Mouse (Mus musculus) urinary bladder, adult 2 months (tissue): ENCODE measurements around the gene Unc119. TPM values are rescaled to one million over a fixed set of nuclear protein-coding genes. Genes with fewer than 3 reads are reported as not detected.

Experiments
- DNase-seq: peaks from one replicate; pipeline ENCODE4 v3.0.0; 2022; ENCODE audit warnings: low spot score
- polyA plus RNA-seq: library from polyadenylated mRNA; depleted of rRNA; stranded (reverse); fragments of >200 nt; gene quantifications from 2 replicates; pipeline ENCODE4 v1.2.3, GENCODE M21; 2012; rRNA removed

Gene Unc119
- polyA plus RNA-seq, 1 experiment: 94.3 TPM

- no peak for DNase-seq
These were observed 28.4 kb downstream of the Unc119 start for GRCm38 (mm10) chr11:78371711-78372110.

DNA sequence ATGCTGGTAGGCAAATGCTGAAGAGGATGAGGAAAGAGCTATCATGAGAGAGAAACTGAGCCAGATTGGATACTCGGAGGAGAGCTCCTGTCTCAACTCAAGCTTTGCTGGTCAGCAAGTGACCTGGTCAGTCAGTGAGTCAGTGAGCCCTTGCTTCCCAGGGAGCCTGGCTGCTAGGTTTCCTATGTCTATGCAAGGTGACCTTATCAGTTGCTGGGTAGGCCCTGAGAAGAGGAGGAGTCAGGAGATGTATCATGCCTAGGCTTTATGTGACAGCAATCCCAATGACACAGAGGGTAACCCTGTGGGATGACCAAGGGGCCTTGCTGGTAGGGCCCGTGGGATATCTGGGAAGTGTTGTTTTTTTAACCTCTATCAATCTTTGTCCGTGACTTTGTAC lies 28.9 kb downstream of the Unc119 start:
- no peak for DNase-seq

GRCm38 (mm10) chr11:78372610-78373009 lies 29.3 kb downstream of the Unc119 start:
- no peak for DNase-seq

DNA sequence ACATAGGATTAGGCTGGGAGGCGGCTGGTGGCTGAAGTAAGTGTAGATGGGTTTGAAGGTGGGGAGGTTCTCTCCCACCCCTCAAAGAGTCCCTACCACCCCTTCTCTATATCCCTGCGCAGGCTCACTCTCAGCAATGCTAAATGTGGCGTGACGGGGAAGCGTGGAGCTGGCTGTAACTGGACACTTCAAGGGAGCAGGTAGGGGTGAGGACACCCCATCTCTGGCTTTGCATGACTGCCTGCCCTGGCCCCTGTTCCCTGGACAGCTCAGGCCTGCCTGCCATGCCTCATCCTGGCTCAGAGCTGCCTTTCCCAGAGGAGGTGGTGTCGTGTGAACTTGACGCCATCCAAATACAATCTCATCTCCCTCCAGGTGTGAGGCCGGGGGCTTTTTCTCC lies 30.9 kb downstream of the Unc119 start:
- no peak for DNase-seq

DNA sequence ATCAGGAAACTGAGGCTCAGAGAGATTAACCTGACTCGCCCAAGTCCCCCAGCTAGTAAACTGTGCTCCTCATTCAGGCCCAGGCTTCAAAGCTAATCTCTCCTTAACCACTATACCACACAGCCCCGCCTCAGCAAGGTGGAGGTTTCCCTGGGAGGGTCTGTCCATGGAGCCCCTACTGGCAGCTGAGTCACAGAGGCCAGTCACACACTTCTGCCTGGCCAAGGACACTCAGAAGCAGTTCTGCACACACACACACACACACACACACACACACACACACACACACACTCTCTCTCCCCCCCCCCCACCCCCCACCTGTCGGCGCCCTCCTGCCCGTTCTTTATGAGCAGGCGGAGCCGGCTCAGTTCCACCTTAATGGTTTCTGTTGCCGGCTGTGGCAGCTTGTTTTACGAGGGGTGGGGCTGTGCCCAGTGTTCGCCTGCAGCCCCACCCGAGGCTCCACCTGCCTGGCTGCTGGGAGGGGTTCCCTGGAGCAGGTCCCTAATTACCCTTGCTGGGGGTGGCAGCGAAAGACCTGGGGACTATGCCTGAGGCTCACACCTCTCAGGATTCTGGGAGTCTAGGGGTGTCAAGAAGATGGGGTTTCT lies 34.4 kb downstream of the Unc119 start:
- no peak for DNase-seq

GRCm38 (mm10) chr11:78380351-78380750 lies 37.1 kb downstream of the Unc119 start:
- no peak for DNase-seq

DNA sequence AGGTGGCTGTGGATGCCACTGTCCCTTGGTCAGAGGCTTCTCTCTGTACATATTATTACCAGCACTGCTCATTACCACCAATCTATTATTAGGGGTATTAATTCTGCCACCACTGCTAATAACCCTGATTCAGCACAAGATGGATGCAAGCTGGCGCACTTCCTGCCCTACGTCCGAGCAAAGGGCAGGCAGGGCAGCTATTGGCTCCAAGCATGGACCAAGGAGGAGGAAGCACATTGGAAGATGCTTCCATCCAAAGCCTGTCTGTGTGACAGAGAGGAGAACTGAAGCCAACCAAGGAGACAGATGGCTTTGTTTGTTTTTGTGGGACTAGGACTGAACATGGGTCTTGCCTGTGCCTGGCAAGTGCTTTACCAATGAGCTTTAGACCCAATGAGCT lies 37.7 kb downstream of the Unc119 start:
- DNase-seq: no peak

- DNase-seq: no peak
These were observed 39.0 kb downstream of the Unc119 start for GRCm38 (mm10) chr11:78382286-78382685.

DNA sequence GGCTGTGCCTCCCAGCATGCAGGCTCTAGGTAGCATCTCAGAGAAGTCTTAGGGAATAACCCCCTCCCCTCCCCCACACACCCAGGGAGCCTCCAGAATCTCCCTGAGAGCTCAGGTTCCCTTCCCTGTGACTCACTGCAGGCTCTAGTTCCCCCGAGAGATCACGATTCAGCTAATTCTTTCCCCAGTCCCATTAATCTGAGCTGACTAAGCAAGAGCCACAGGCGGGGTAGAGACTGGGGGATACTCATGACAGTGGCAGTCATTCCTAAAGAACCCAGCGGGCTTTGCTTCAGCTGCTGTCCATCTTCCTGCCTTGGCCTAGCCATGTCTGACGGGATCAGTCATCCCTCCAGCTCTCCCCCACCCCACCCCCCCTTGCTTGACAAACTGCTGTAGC lies 39.4 kb downstream of the Unc119 start:
- DNase-seq: no peak

DNA sequence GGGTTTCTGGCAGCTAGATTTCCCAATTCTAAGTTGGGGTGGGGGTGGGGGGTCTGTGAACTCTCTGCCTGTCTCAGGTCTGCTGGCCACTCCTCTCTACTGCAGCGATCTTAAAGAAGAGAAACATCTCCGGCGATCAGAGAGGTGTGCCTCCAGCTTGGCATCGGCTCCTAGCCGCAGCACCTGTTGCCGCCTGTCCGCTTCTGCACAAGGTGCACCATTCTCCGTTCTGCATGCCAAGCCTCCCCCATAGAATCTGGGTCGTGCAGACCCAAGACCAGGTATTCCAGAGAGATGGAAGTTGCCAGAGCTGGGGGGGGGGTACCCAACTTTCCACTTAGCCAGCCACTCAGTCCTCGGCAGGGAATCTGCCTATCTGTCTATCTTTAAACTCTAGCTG lies 42.5 kb downstream of the Unc119 start:
- DNase-seq: no peak

- peak; percentile 38 for DNase-seq
These were observed 43.3 kb downstream of the Unc119 start, which contains the start of gene Foxn1 for GRCm38 (mm10) chr11:78386508-78387043. TSS of gene Foxn1 (minus strand) at chr11:78386558.

DNA sequence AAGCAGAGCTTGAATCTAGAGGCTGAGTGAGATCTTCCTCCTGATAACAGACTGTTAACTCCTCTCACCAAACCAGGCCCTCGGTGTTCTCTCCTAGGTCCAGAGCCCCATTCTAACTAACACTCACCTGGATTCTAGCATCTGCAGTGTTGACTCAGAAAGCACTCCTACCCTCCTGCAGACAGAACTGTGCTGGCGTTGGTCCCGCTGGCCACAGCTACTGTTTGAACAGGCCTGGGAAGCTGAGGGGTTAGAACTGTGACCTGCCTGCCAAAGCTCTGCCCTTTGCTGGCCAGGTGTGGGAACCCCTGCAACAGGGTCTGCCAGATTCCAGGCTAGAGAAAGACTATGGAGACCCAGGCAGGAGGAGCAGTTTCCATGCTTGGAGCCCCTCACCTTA lies 49.4 kb downstream of the Unc119 start:
- no peak for DNase-seq

- no peak for DNase-seq
These were observed 53.7 kb downstream of the Unc119 start for GRCm38 (mm10) chr11:78396950-78397349.

- peak; percentile 58 for DNase-seq
These were observed 54.1 kb downstream of the Unc119 start for GRCm38 (mm10) chr11:78397397-78397796.

DNA sequence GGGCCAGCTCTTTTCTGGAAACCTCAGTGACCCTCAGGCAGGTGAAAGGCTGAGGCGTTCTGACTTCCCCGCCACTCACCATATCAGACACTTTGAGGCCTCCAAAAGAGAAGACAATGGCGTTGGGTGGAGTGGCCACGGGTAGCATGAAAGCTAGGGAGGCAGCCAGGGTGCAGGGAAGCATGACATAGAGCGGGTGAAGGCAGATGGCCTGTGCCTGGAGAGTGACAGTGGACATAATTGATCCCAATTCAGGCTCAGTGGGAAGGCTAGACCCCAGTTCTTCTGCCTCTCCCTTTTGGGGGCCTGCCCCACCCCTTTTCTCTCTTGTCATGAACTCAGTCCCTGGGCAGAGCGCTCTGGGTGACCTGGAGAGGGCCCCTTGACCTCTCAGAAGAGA lies 54.9 kb downstream of the Unc119 start:
- DNase-seq: no peak

Other genes with a start within 250 kb of the Unc119 start
- gene Fam222b, start 248.8 kb upstream of the Unc119 start, polyA plus RNA-seq: 6.1 and 10.1 TPM in 2 replicates
- gene Traf4, start 177.9 kb upstream of the Unc119 start, polyA plus RNA-seq: 20.4 and 26.1 TPM in 2 replicates
- gene Nek8, start 166.8 kb upstream of the Unc119 start, polyA plus RNA-seq: 14.4 and 19.7 TPM in 2 replicates
- 24.1 and 33.5 TPM in 2 replicates for gene Tlcd1, start 166.8 kb upstream of the Unc119 start, polyA plus RNA-seq
- gene Rpl23a, start 159.9 kb upstream of the Unc119 start, polyA plus RNA-seq: 2,424 and 3,048 TPM in 2 replicates
- gene Rab34, start 155.1 kb upstream of the Unc119 start, polyA plus RNA-seq: 66.7 and 79.2 TPM in 2 replicates
- gene Proca1, start 150.1 kb upstream of the Unc119 start, polyA plus RNA-seq: 3.0 and 3.4 TPM in 2 replicates
- gene Sdf2, start 97.7 kb upstream of the Unc119 start, polyA plus RNA-seq: 111 and 138 TPM in 2 replicates
- gene Supt6, start 97.5 kb upstream of the Unc119 start, polyA plus RNA-seq: 14.5 and 28.6 TPM in 2 replicates
- 94.2 and 96.9 TPM in 2 replicates for gene 2610507B11Rik, start 81.7 kb upstream of the Unc119 start, polyA plus RNA-seq
- gene BC030499, start 52.6 kb upstream of the Unc119 start, polyA plus RNA-seq: 0.28 and 0.55 TPM in 2 replicates
- 1.4 and 1.7 TPM in 2 replicates for gene Spag5, start 42.0 kb upstream of the Unc119 start, polyA plus RNA-seq
- 3.3 and 4.1 TPM in 2 replicates for gene Aldoc, start 20.5 kb upstream of the Unc119 start, polyA plus RNA-seq
- 44.2 and 44.9 TPM in 2 replicates for gene Pigs, start 15.1 kb upstream of the Unc119 start, polyA plus RNA-seq
- 0.08 and 0.15 TPM in 2 replicates for gene Foxn1, start 43.1 kb downstream of the Unc119 start, polyA plus RNA-seq
- 0.04 and 0.07 TPM in 2 replicates for gene Slc13a2, start 78.7 kb downstream of the Unc119 start, polyA plus RNA-seq
- gene Slc46a1, start 122.2 kb downstream of the Unc119 start, polyA plus RNA-seq: 24.3 and 26.3 TPM in 2 replicates
- gene Sarm1, start 154.3 kb downstream of the Unc119 start, polyA plus RNA-seq: 0.54 and 0.81 TPM in 2 replicates
- 3.6 and 4.4 TPM in 2 replicates for gene Vtn, start 155.6 kb downstream of the Unc119 start, polyA plus RNA-seq
- gene Sebox, start 160.0 kb downstream of the Unc119 start, polyA plus RNA-seq: not detected in 2 replicates
- gene Tmem199, start 168.7 kb downstream of the Unc119 start, polyA plus RNA-seq: 28.8 and 41.2 TPM in 2 replicates
- 52.5 and 54.7 TPM in 2 replicates for gene Poldip2, start 168.7 kb downstream of the Unc119 start, polyA plus RNA-seq
- gene Tnfaip1, start 192.8 kb downstream of the Unc119 start, polyA plus RNA-seq: 37.1 and 39.9 TPM in 2 replicates
- 87.2 and 93.1 TPM in 2 replicates for gene Ift20, start 192.9 kb downstream of the Unc119 start, polyA plus RNA-seq
- gene Tmem97, start 207.3 kb downstream of the Unc119 start, polyA plus RNA-seq: 8.7 and 10.7 TPM in 2 replicates